Mouse (Mus musculus): ENCODE data around the gene Rapgef4. TPM values are rescaled to one million over a fixed set of nuclear protein-coding genes. Genes with fewer than 3 reads are reported as not detected.

The Rapgef4 gene
- polyA plus RNA-seq, 1 experiment, result 8.1 TPM

DNA sequence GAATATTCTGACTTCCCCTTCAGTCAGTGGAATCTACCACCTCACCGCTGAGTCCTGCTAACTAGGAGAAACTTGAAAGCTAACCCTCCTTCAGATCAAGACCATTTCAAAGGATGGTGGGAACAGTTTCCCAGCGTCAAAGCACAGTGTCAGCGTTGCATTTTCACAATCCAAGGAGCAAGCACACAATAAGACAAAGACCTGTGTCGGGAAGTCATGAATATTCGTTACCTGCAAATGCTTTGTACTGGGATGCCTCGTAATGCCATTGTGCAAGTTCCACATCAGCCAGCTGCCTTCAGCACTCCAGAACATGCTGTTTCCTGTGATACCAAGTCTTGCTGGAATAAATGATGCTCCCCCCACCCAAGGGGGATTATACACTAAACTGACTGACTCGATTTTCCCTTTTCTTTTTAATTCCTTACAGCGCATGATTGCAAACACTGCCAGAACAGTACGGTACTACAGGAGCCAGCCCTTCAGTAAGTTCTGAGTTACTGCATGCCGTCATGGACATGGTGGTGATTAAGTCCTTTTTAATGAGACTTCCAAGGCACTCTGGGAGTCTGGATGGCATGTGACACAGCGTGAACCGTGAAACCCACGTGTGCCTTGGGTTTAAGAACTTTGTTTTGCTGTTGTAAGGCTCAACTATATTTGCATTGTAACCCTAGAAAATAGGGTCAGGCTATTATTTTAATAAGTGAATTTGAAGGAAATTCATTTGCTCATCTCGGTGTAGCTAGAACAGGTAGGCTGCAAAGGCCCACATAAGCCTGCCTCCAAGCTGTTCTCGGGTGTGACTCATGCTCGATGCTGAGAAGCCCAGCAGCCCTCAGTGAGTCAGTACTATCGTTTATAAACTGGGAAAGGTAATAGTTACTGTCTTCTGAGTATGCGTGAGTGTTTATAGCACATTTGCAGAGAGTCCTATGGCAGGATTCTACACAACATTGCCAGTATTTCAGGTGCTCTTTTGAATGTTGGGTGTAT, 271.8 kb downstream of the Rapgef4 start:
- Histone ChIP-seq H3K4me3 (ENCODE audit: control insufficient read depth, low read depth, low read length) (no peak overlapping the region), H3K27ac (ENCODE audit: control insufficient read depth, insufficient read depth, low read depth, low read length) (no peak overlapping the region), H3K4me1 (ENCODE audit: control insufficient read depth, insufficient read depth, low read length) (no peaks in the 10 kb centered on the region), H3K27me3 (ENCODE audit: control insufficient read depth, insufficient read depth, low read length) (no peaks in the 10 kb centered on the region), H3K36me3 (ENCODE audit: control insufficient read depth, insufficient read depth, low read length) (no peaks in the 10 kb centered on the region)
- TF ChIP-seq POLR2A (IDR thresholded peaks at IDR 0.05; ENCODE audit: control insufficient read depth, low read depth, low read length) (no peak), CTCF (IDR thresholded peaks at IDR 0.05; ENCODE audit: control insufficient read depth, insufficient read depth, insufficient replicate concordance, low read depth, low read length) (no peak)

DNA sequence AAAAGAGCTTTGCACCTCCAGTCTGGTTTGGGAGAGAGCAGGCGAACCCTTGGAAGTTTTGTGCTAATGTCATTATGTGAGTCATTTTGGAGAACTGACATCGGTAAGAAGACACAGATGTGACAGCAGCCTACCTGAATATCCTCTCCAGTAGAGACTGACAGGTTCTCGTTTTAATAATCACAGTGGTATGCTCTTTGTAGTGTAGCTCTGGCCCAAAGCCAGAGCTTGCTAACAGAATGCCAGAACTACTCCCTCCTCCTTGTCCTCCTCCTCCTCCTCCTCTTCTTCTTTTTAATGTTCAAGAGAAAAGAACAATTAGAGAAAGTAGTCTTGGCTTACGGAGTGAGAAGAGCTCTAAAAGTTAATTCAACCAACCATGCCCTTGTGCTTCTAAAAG, 272.8 kb downstream of the Rapgef4 start:
- TF ChIP-seq CTCF (IDR thresholded peaks at IDR 0.05; ENCODE audit: control insufficient read depth, insufficient read depth, insufficient replicate concordance, low read depth, low read length) (no peak), POLR2A (IDR thresholded peaks at IDR 0.05; ENCODE audit: control insufficient read depth, low read depth, low read length) (no peak)
- Histone ChIP-seq H3K4me3 (ENCODE audit: control insufficient read depth, low read depth, low read length) (no peak overlapping the region), H3K27me3 (ENCODE audit: control insufficient read depth, insufficient read depth, low read length) (no peaks in the 10 kb centered on the region), H3K36me3 (ENCODE audit: control insufficient read depth, insufficient read depth, low read length) (no peaks in the 10 kb centered on the region), H3K27ac (ENCODE audit: control insufficient read depth, insufficient read depth, low read depth, low read length) (no peak overlapping the region), H3K4me1 (ENCODE audit: control insufficient read depth, insufficient read depth, low read length) (no peaks in the 10 kb centered on the region)

DNA sequence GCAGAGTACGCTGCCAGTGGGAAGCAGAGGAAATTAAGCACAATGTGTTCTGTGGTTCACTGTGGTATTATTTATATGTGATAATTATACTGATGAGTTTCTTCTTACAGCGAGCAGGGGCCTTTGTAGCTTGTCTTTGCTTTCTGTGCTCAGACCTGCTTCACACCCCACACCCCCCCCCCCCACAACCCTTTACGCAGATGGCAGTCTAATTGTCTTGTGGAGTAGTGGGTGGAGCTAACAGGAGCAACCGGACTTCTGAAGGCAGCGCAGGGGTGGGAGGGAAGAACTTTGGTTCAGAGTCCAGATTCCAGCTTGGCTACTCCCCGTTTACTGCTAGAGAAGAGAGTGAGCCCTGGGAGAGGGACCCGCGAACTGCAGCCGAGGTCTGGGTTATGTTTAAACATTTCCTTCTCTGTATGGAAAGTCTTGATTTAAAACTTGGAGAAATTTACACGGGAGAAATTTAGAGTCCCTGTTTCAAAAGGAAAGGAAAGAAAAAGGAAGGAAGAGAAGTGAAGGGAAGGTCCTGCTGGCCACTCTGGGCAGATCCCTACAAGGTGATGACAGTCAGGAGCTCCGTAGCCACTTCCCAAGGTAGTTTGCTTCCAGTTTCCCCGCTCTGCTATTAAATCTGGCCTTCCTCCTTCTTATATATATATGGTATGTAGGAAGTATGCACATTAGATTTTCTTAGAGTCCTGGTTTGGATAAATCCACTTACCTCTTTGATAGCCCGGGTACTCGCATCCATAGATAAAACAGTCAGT, 274.0 kb downstream of the Rapgef4 start:
- no peaks in the 10 kb centered on the region for H3K27me3 ChIP-seq (ENCODE audit: control insufficient read depth, insufficient read depth, low read length)
- no peaks in the 10 kb centered on the region for H3K4me1 ChIP-seq (ENCODE audit: control insufficient read depth, insufficient read depth, low read length)
- no peaks in the 10 kb centered on the region for H3K36me3 ChIP-seq (ENCODE audit: control insufficient read depth, insufficient read depth, low read length)
- TF ChIP-seq POLR2A (IDR thresholded peaks at IDR 0.05; ENCODE audit: control insufficient read depth, low read depth, low read length) (no peak), CTCF (IDR thresholded peaks at IDR 0.05; ENCODE audit: control insufficient read depth, insufficient read depth, insufficient replicate concordance, low read depth, low read length) (no peak)
- no peak overlapping the region for H3K27ac ChIP-seq (ENCODE audit: control insufficient read depth, insufficient read depth, low read depth, low read length)
- no peak overlapping the region for H3K4me3 ChIP-seq (ENCODE audit: control insufficient read depth, low read depth, low read length)

DNA sequence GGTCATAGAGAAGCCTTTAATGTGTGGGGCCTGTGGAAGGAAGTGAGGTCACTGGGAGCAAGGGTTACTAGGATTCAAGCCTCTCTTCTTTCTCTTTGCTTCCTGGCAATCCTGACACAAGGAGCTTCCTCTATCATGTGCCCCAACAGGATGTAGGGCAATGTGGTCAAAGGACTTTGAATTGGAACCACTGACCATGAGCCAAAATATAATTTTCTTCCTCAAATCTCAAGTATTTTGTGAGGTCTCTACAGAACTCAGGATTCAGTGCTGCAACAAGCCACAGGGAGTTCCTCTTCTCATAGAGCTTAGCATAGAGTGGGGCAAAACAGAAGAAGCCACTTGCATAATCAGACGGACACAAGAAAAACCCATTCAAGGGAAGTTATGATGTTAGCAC, 279.7 kb downstream of the Rapgef4 start:
- Histone ChIP-seq H3K4me1 (ENCODE audit: control insufficient read depth, insufficient read depth, low read length) (no peaks in the 10 kb centered on the region), H3K27ac (ENCODE audit: control insufficient read depth, insufficient read depth, low read depth, low read length) (no peak overlapping the region), H3K27me3 (ENCODE audit: control insufficient read depth, insufficient read depth, low read length) (no peaks in the 10 kb centered on the region), H3K4me3 (ENCODE audit: control insufficient read depth, low read depth, low read length) (peak overlapping the region; percentile 36; the same call in 1 of the 2 replicates), H3K36me3 (ENCODE audit: control insufficient read depth, insufficient read depth, low read length) (no peaks in the 10 kb centered on the region)
- TF ChIP-seq CTCF (IDR thresholded peaks at IDR 0.05; ENCODE audit: control insufficient read depth, insufficient read depth, insufficient replicate concordance, low read depth, low read length) (no peak), POLR2A (IDR thresholded peaks at IDR 0.05; ENCODE audit: control insufficient read depth, low read depth, low read length) (no peak)

DNA sequence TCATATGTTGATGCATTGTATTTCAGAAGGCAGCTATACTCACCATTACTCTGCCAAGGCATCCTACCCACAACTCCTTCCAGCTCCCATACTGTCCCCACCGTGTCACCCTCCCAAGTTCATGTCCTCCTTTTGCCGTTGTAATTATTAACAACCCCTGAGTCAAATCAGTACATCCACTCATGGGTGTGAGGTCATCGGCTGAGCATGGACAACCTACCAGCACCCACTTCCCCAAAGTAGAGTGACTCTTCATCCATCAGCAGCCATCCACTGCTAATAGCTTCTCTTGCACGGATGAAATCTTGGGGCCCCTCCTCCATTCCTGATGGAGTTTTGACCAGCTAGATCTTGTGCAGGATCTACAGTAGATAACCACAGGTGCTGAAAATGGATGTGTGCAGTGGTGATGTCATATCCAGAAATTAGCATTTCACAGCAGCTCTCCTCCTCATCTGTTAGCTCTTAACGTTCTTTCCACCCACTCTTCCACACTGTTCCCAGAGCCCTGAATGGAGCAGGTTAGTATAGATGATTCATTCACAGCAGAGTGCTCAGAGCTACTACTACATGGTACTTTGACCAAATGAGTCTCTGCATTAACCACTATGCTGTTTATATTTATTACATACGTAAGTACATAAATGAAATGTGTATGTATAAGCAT, 281.9 kb downstream of the Rapgef4 start:
- Histone ChIP-seq H3K4me1 (ENCODE audit: control insufficient read depth, insufficient read depth, low read length) (no peaks in the 10 kb centered on the region), H3K4me3 (ENCODE audit: control insufficient read depth, low read depth, low read length) (no peak overlapping the region), H3K27ac (ENCODE audit: control insufficient read depth, insufficient read depth, low read depth, low read length) (no peak overlapping the region), H3K27me3 (ENCODE audit: control insufficient read depth, insufficient read depth, low read length) (no peaks in the 10 kb centered on the region), H3K36me3 (ENCODE audit: control insufficient read depth, insufficient read depth, low read length) (no peaks in the 10 kb centered on the region)
- TF ChIP-seq CTCF (IDR thresholded peaks at IDR 0.05; ENCODE audit: control insufficient read depth, insufficient read depth, insufficient replicate concordance, low read depth, low read length), result no peak
- TF ChIP-seq POLR2A (IDR thresholded peaks at IDR 0.05; ENCODE audit: control insufficient read depth, low read depth, low read length), result no peak

DNA sequence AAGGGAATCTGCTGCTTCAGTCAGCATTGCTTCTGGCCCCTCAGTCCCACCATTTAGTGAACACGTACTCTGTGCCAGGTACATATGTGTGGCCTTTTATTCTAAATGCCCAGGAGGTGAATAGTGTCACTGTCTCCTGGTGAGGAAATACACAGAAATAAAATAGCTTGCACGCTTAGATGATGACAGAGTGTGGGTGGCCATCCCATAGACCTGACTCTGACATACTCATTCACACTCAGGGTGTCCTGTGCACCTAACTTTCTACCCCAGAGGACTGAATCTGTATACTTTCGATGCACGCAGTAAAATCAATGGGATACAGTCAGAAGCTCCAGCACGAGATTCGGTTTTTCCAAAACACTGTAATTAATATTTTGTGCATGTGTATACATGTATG, 286.4 kb downstream of the Rapgef4 start:
- Histone ChIP-seq H3K36me3 (ENCODE audit: control insufficient read depth, insufficient read depth, low read length) (no peaks in the 10 kb centered on the region), H3K4me1 (ENCODE audit: control insufficient read depth, insufficient read depth, low read length) (no peaks in the 10 kb centered on the region)
- TF ChIP-seq POLR2A (IDR thresholded peaks at IDR 0.05; ENCODE audit: control insufficient read depth, low read depth, low read length) (no peak), CTCF (IDR thresholded peaks at IDR 0.05; ENCODE audit: control insufficient read depth, insufficient read depth, insufficient replicate concordance, low read depth, low read length) (no peak)

More for the DNA sequence above, 286.4 kb downstream of the Rapgef4 start:
- Histone ChIP-seq H3K4me3 (ENCODE audit: control insufficient read depth, low read depth, low read length) (no peak overlapping the region), H3K27me3 (ENCODE audit: control insufficient read depth, insufficient read depth, low read length) (no peaks in the 10 kb centered on the region), H3K27ac (ENCODE audit: control insufficient read depth, insufficient read depth, low read depth, low read length) (no peak overlapping the region)
